Mouse (Mus musculus): Measurements from ENCODE around the gene Rab4a.

- TF ChIP-seq MYC (IDR thresholded peaks at IDR 0.05; ENCODE audit: low read depth, low read length) (no peak), CHD2 (IDR thresholded peaks at IDR 0.05; ENCODE audit: low read length) (no peak), GATA1 (IDR thresholded peaks at IDR 0.05; ENCODE audit: low read depth, low read length) (no peak), MAFK (IDR thresholded peaks at IDR 0.05; ENCODE audit: borderline replicate concordance, low read depth, low read length) (no peak), CTCF (IDR thresholded peaks at IDR 0.05 in 2 of 3, conservative IDR thresholded peaks at IDR 0.05 in 1 of 3; ENCODE audit: control insufficient read depth in 1 of 3, insufficient read depth in 1 of 3, low read depth in 2 of 3, low read length in 3 of 3, poor library complexity in 1 of 3, severe bottlenecking in 1 of 3) (no peak), MAX (IDR thresholded peaks at IDR 0.05; ENCODE audit: low read length) (no peak), E2F4 (IDR thresholded peaks at IDR 0.05; ENCODE audit: borderline replicate concordance, low read depth, low read length) (no peak), TCF12 (IDR thresholded peaks at IDR 0.05; ENCODE audit: low read depth, low read length) (no peak)
Measured at GRCm38 (mm10) chr8:123799885-123800284, 5.9 kb upstream of the Rab4a start.
